Mouse (Mus musculus) brain, embryonic 18.5 days (tissue): ENCODE measurements around the gene Fbln1.
"Not testable (repeated sequence)": the region's sequence is repeated elsewhere in the genome, so short reads cannot be mapped to it uniquely, and the experiment has no call there.

ENCODE experiments used
- DNase-seq: peaks from one replicate; pipeline ENCODE4 v3.0.0-alpha.2; 2012; ENCODE audit warnings: low read depth, low spot score

Fbln1 gene

GRCm38 (mm10) chr15:85295544-85295943 is 89.8 kb downstream of the Fbln1 start:
- DNase-seq, result no peak

GRCm38 (mm10) chr15:85295977-85296376 is 90.2 kb downstream of the Fbln1 start:
- no peak for DNase-seq

GRCm38 (mm10) chr15:85296538-85296937 is 90.8 kb downstream of the Fbln1 start:
- no peak for DNase-seq

GRCm38 (mm10) chr15:85298167-85298781 is 92.5 kb downstream of the Fbln1 start:
- DNase-seq, result no peak

GRCm38 (mm10) chr15:85298946-85299345 is 93.2 kb downstream of the Fbln1 start:
- DNase-seq, result no peak

GRCm38 (mm10) chr15:85303241-85303640 is 97.5 kb downstream of the Fbln1 start:
- no peak for DNase-seq

GRCm38 (mm10) chr15:85303976-85304375 is 98.2 kb downstream of the Fbln1 start:
- DNase-seq, result no peak

GRCm38 (mm10) chr15:85307061-85307660 is 101.4 kb downstream of the Fbln1 start:
- no peak for DNase-seq

GRCm38 (mm10) chr15:85311058-85311657 is 105.4 kb downstream of the Fbln1 start:
- no peak for DNase-seq

GRCm38 (mm10) chr15:85315378-85316025 is 109.8 kb downstream of the Fbln1 start:
- no peak for DNase-seq

- DNase-seq, result no peak
These were observed 110.8 kb downstream of the Fbln1 start for GRCm38 (mm10) chr15:85316342-85317140.

GRCm38 (mm10) chr15:85319924-85320668 is 114.3 kb downstream of the Fbln1 start:
- DNase-seq, result no peak

- DNase-seq, result no peak
These were observed 117.5 kb downstream of the Fbln1 start for GRCm38 (mm10) chr15:85323214-85323613.

- DNase-seq, result no peak
These were observed 118.7 kb downstream of the Fbln1 start for GRCm38 (mm10) chr15:85324426-85324825.

- DNase-seq, result no peak
These were observed 122.1 kb downstream of the Fbln1 start for GRCm38 (mm10) chr15:85327808-85328207.

GRCm38 (mm10) chr15:85328455-85328854 is 122.7 kb downstream of the Fbln1 start:
- DNase-seq, result not testable (repeated sequence)

- no peak for DNase-seq
These were observed 123.3 kb downstream of the Fbln1 start for GRCm38 (mm10) chr15:85329096-85329495.

- no peak for DNase-seq
These were observed 124.3 kb downstream of the Fbln1 start for GRCm38 (mm10) chr15:85330024-85330423.

- not testable (repeated sequence) for DNase-seq
These were observed 127.8 kb downstream of the Fbln1 start for GRCm38 (mm10) chr15:85333511-85333910.

GRCm38 (mm10) chr15:85334234-85334633 is 128.5 kb downstream of the Fbln1 start:
- no peak for DNase-seq

- no peak for DNase-seq
These were observed 130.0 kb downstream of the Fbln1 start, which contains the start of gene Atxn10 for GRCm38 (mm10) chr15:85335671-85336300. Gene Atxn10, plus strand, starts transcription at chr15:85336245.
